19 mouse cellular contexts compared by ENCODE assay signal in genomic region chrX:85585575-85585974, GRCm38 (mm10). TPM values are rescaled to one million over a fixed set of nuclear protein-coding genes. Genes with fewer than 3 reads are reported as not detected.
DNase-seq lines count a peak whose midpoint lies in the region; ATAC-seq and TF ChIP-seq lines count a peak whose summit lies in the region.
"Had no signal": no experiment of that assay in that cellular context is flagged by ENCODE, and none has a peak within 500 bp of the region (broad histone marks: within the 10 kb centered on the region; RNA-seq: fewer than 3 reads in every experiment).

No protein-coding gene starts in this region.

- H3K9ac ChIP-seq in heart, embryonic 11.5 days (ENCODE audit: low read depth, low read length), result no peak overlapping the region
- H3K9ac ChIP-seq: embryonic facial prominence, embryonic 12.5 days; forebrain, embryonic 15.5 days; limb, embryonic 12.5 days; neural tube, embryonic 12.5 days; stomach, embryonic 15.5 days had no signal

- ATAC-seq in heart, embryonic 11.5 days (replicated peaks; ENCODE audit: insufficient number of reproducible peaks, low FRiP score, low TSS enrichment), result no peak
- ATAC-seq: forebrain, embryonic 15.5 days had no signal

- no peaks in the 10 kb centered on the region for H3K36me3 ChIP-seq in heart, embryonic 11.5 days (ENCODE audit: control insufficient read depth, insufficient read depth, low read length)
- H3K36me3 ChIP-seq in thymus, adult 2 months (ENCODE audit: control insufficient read depth, insufficient read depth, low read length), result no peaks in the 10 kb centered on the region
- H3K36me3 ChIP-seq in small intestine, adult 2 months (ENCODE audit: control insufficient read depth, insufficient read depth, low read length), result no peaks in the 10 kb centered on the region
- H3K36me3 ChIP-seq: embryonic facial prominence, embryonic 12.5 days; forebrain, embryonic 15.5 days; limb, embryonic 12.5 days; midbrain, embryonic 10.5 days; neural tube, embryonic 12.5 days; stomach, embryonic 15.5 days had no signal

- no peak overlapping the region for H3K4me2 ChIP-seq in heart, embryonic 11.5 days
- H3K4me2 ChIP-seq: embryonic facial prominence, embryonic 12.5 days; forebrain, embryonic 15.5 days; limb, embryonic 12.5 days; neural tube, embryonic 12.5 days; stomach, embryonic 15.5 days had no signal

- TF ChIP-seq CTCF in thymus, adult 2 months (IDR thresholded peaks at IDR 0.05; ENCODE audit: borderline replicate concordance, control insufficient read depth, extremely low read depth, insufficient read depth, low read length, poor library complexity), result no peak
- TF ChIP-seq CTCF in bone marrow, adult 2 months (IDR thresholded peaks at IDR 0.05; ENCODE audit: control insufficient read depth, insufficient read depth, low read length), result peak; percentile 22; the same call in 1 of the 2 replicates
- TF ChIP-seq CTCF in small intestine, adult 2 months (IDR thresholded peaks at IDR 0.05; ENCODE audit: extremely low read depth, insufficient read length, insufficient replicate concordance, low read depth, low read length), result peak; percentile 9; the same call in 1 of the 2 replicates

- no peak overlapping the region for H3K4me3 ChIP-seq in heart, embryonic 11.5 days (ENCODE audit: low read depth, low read length)
- H3K4me3 ChIP-seq in thymus, adult 2 months (ENCODE audit: control insufficient read depth, insufficient read depth, low read length), result no peak overlapping the region
- H3K4me3 ChIP-seq in bone marrow, adult 2 months (replicated peaks; ENCODE audit: control insufficient read depth, low read depth, low read length), result no peak overlapping the region
- no peak overlapping the region for H3K4me3 ChIP-seq in small intestine, adult 2 months (ENCODE audit: low read depth, low read length)
- H3K4me3 ChIP-seq: embryonic facial prominence, embryonic 12.5 days; forebrain, embryonic 15.5 days; limb, embryonic 12.5 days; midbrain, embryonic 10.5 days; neural tube, embryonic 12.5 days; stomach, embryonic 15.5 days had no signal

- H3K4me1 ChIP-seq in heart, embryonic 11.5 days (ENCODE audit: control insufficient read depth, insufficient read depth, low read length), result no peaks in the 10 kb centered on the region
- H3K4me1 ChIP-seq in thymus, adult 2 months (replicated peaks; ENCODE audit: control insufficient read depth, insufficient read depth, low read length), result no peaks in the 10 kb centered on the region
- H3K4me1 ChIP-seq in bone marrow, adult 2 months (ENCODE audit: control insufficient read depth, insufficient read depth, low read length), result no peaks in the 10 kb centered on the region
- no peaks in the 10 kb centered on the region for H3K4me1 ChIP-seq in small intestine, adult 2 months (ENCODE audit: control insufficient read depth, insufficient read depth, insufficient read length, low read length)
- H3K4me1 ChIP-seq: embryonic facial prominence, embryonic 12.5 days; forebrain, embryonic 15.5 days; limb, embryonic 12.5 days; midbrain, embryonic 10.5 days; neural tube, embryonic 12.5 days; stomach, embryonic 15.5 days had no signal

- DNase-seq in heart, postnatal 4 days, result peak; percentile 6
- peak; percentile 5 for DNase-seq in thymus, postnatal 25 days
- no peak for DNase-seq in thymus, adult 2 months
- no peak for DNase-seq in urinary bladder, adult 18-20 months (ENCODE audit: low spot score in 2 of 2)
- no peak for DNase-seq in retina, postnatal 1 day
- DNase-seq: cerebellum, adult 18-20 months; gastrocnemius, postnatal 36 days; heart, postnatal 10 days; kidney, adult 11 months; layer of hippocampus, adult 9-11 months had no signal

- TF ChIP-seq POLR2A in thymus, adult 2 months (IDR thresholded peaks at IDR 0.05; ENCODE audit: control insufficient read depth, extremely low read depth, insufficient read depth, low read length, poor library complexity), result no peak
- TF ChIP-seq POLR2A in bone marrow, adult 2 months (IDR thresholded peaks at IDR 0.05; ENCODE audit: borderline replicate concordance, control insufficient read depth, low read depth, low read length), result no peak
- TF ChIP-seq POLR2A in small intestine, adult 2 months (IDR thresholded peaks at IDR 0.05; ENCODE audit: low read depth, low read length), result no peak

- H3K27ac ChIP-seq in heart, embryonic 11.5 days (ENCODE audit: low read depth, low read length), result no peak overlapping the region
- no peak overlapping the region for H3K27ac ChIP-seq in thymus, adult 2 months (ENCODE audit: control insufficient read depth, insufficient read depth, low read length)
- H3K27ac ChIP-seq in bone marrow, adult 2 months (ENCODE audit: control insufficient read depth, insufficient read depth, low read depth, low read length, poor library complexity), result no peak overlapping the region
- no peak overlapping the region for H3K27ac ChIP-seq in small intestine, adult 2 months (ENCODE audit: insufficient read depth, low read depth, low read length)
- H3K27ac ChIP-seq: embryonic facial prominence, embryonic 12.5 days; forebrain, embryonic 15.5 days; limb, embryonic 12.5 days; midbrain, embryonic 10.5 days; neural tube, embryonic 12.5 days; stomach, embryonic 15.5 days had no signal

- no peaks in the 10 kb centered on the region for H3K9me3 ChIP-seq in heart, embryonic 11.5 days (replicated peaks; ENCODE audit: control insufficient read depth, low read length)
- H3K9me3 ChIP-seq: embryonic facial prominence, embryonic 12.5 days; forebrain, embryonic 15.5 days; limb, embryonic 12.5 days; midbrain, embryonic 10.5 days; neural tube, embryonic 12.5 days; stomach, embryonic 15.5 days had no signal

- H3K27me3 ChIP-seq in heart, embryonic 11.5 days (ENCODE audit: control insufficient read depth, insufficient read depth, low read length), result no peaks in the 10 kb centered on the region
- H3K27me3 ChIP-seq in thymus, adult 2 months (ENCODE audit: control insufficient read depth, insufficient read depth, low read length), result no peaks in the 10 kb centered on the region
- no peaks in the 10 kb centered on the region for H3K27me3 ChIP-seq in small intestine, adult 2 months (ENCODE audit: control insufficient read depth, insufficient read depth, low read length)
- H3K27me3 ChIP-seq: embryonic facial prominence, embryonic 12.5 days; forebrain, embryonic 15.5 days; limb, embryonic 12.5 days; neural tube, embryonic 12.5 days; stomach, embryonic 15.5 days had no signal

RNA-seq across cellular contexts. Expression of gene Tab3, which starts 11.8 kb away (rescaled TPM):
- 10 to 100 TPM; 10.2 to 12.7 TPM for total RNA-seq in heart, postnatal 4 days (2021)
- polyA plus RNA-seq in heart, embryonic 11.5 days (2014; fragmentation: Nextera tagmentation; extraction: Ambion mirVana), result 4.7 and 4.9 TPM in 2 replicates
- 7.0 and 10.4 TPM in 2 replicates for polyA plus RNA-seq in thymus, adult 2 months (2012; rRNA removed)
- polyA plus RNA-seq in bone marrow, adult 2 months (2011; ENCODE audit: insufficient read depth, insufficient read length, low replicate concordance, missing spikeins), result 7.3 and 9.8 TPM in 2 replicates
- 5.3 and 5.6 TPM in 2 replicates for polyA plus RNA-seq in small intestine, adult 2 months (2012; rRNA removed)

Comparison
In these comparisons a context has a peak if more than half of its experiments do, and no peak if none do; other contexts are left out.
1. DNase-seq: peak in heart, postnatal 4 days (single experiment) and thymus, postnatal 25 days (single experiment); none in thymus, adult 2 months (single experiment), urinary bladder, adult 18-20 months (0 of 2) and retina, postnatal 1 day (single experiment).